Mouse (Mus musculus) stomach, postnatal 0 days (tissue): ENCODE measurements around the gene Atl3. TPM values are rescaled to one million over a fixed set of nuclear protein-coding genes. Genes with fewer than 3 reads are reported as not detected.

ENCODE experiments used
- ATAC-seq: fragments of 200-750 bp; cut with Nextera tagmentation; 2 replicates; pipeline ENCODE4 v1.8.0; 2017; ENCODE audit not compliant: low FRiP score, low TSS enrichment
- DNase-seq: peaks from one replicate; pipeline ENCODE4 v3.0.0-alpha.2; 2016; ENCODE audit warnings: low spot score
- H3K27ac ChIP-seq: fragments of 300-500 bp; sonication (generic); replicated peaks from 2 replicates; pipeline ENCODE4 v1.5.1; 2014; ENCODE audit warnings: mild to moderate bottlenecking, control low read depth
- H3K27me3 ChIP-seq: fragments of 300-500 bp; sonication (generic); 2 replicates; pipeline ENCODE4 v1.6.1; 2014; ENCODE audit warnings: low read length; ENCODE audit not compliant: control insufficient read depth, insufficient read depth
- H3K36me3 ChIP-seq: fragments of 300-500 bp; sonication (generic); 2 replicates; pipeline ENCODE4 v1.6.1; 2014; ENCODE audit warnings: low read length, mixed read lengths; ENCODE audit not compliant: control insufficient read depth, insufficient read depth
- H3K4me1 ChIP-seq: fragments of 300-500 bp; sonication (generic); replicated peaks from 2 replicates; pipeline ENCODE4 v1.6.1; 2014; ENCODE audit warnings: antibody characterized with exemption; ENCODE audit not compliant: control insufficient read depth, insufficient read depth
- H3K4me2 ChIP-seq: fragments of 300-500 bp; sonication (generic); replicated peaks from 2 replicates; pipeline ENCODE4 v1.6.1; 2014; ENCODE audit warnings: low read depth, mild to moderate bottlenecking, control low read depth, moderate library complexity
- H3K4me3 ChIP-seq: fragments of 300-500 bp; sonication (generic); 2 replicates; pipeline ENCODE4 v1.5.1; 2014; ENCODE audit warnings: low read depth, low read length, control low read depth
- H3K9ac ChIP-seq: fragments of 300-500 bp; sonication (generic); 2 replicates; pipeline ENCODE4 v1.6.1; 2014; ENCODE audit warnings: mild to moderate bottlenecking, low read length, control low read depth, mixed read lengths
- H3K9me3 ChIP-seq: fragments of 300-500 bp; sonication (generic); 2 replicates; pipeline ENCODE4 v1.6.1; 2016; ENCODE audit warnings: low read length; ENCODE audit not compliant: control insufficient read depth
- CTCF ChIP-seq: IDR thresholded peaks from 2 replicates; pipeline ENCODE4 v1.5.1; 2016; ENCODE audit warnings: antibody characterized with exemption, low read depth, mild to moderate bottlenecking, moderate library complexity
- EP300 ChIP-seq: optimal IDR thresholded peaks from 2 replicates; pipeline ENCODE3; 2016; ENCODE audit warnings: antibody characterized with exemption
- WGBS: fragments of 180-500 bp; shearing (Covaris S2); extraction: QIAGEN DNeasy Blood & Tissue Kit; methylation state at CpG from one replicate; pipeline ENCODE4 v1.1.7; 2014; 5-methylcytosine and 5-hydroxymethylcytosine counted together
- polyA plus RNA-seq: library from polyadenylated mRNA; unstranded; fragments of >200 nt; fragmentation: Nextera tagmentation; extraction: Ambion mirVana; gene quantifications from 2 replicates; pipeline ENCODE4 v1.2.1, GENCODE M21; 2015

Atl3 gene
- polyA plus RNA-seq, 1 experiment from 2014 or later = 17.7 TPM

- no peak overlapping the region for H3K4me3 ChIP-seq
- no peaks in the 10 kb centered on the region for H3K27me3 ChIP-seq
- no peak for ATAC-seq
- H3K4me2 ChIP-seq = no peak overlapping the region
- H3K9ac ChIP-seq = no peak overlapping the region
- no peaks in the 10 kb centered on the region for H3K9me3 ChIP-seq
- DNase-seq = no peak
- no peaks in the 10 kb centered on the region for H3K4me1 ChIP-seq
- H3K36me3 ChIP-seq = no peaks in the 10 kb centered on the region
- no peak overlapping the region for H3K27ac ChIP-seq
- no peak for TF ChIP-seq CTCF
- no peak for TF ChIP-seq EP300
These were observed 25.9 kb upstream of the Atl3 start for GRCm38 (mm10) chr19:7467915-7468314.

GRCm38 (mm10) chr19:7470643-7471042, 23.2 kb upstream of the Atl3 start:
- Histone ChIP-seq H3K27ac (no peak overlapping the region), H3K4me3 (no peak overlapping the region), H3K9me3 (no peaks in the 10 kb centered on the region), H3K4me2 (no peak overlapping the region), H3K4me1 (no peaks in the 10 kb centered on the region), H3K27me3 (no peaks in the 10 kb centered on the region), H3K9ac (no peak overlapping the region), H3K36me3 (no peaks in the 10 kb centered on the region)
- no peak for DNase-seq
- no peak for TF ChIP-seq CTCF
- TF ChIP-seq EP300 = no peak
- 64% methylated on average over 2 of the region's 2 CpGs for WGBS
- no peak for ATAC-seq

GRCm38 (mm10) chr19:7479751-7480248, 14.0 kb upstream of the Atl3 start:
- DNase-seq (no peak), ATAC-seq (no peak)
- Histone ChIP-seq H3K27ac (no peak overlapping the region), H3K36me3 (no peaks in the 10 kb centered on the region), H3K4me1 (no peaks in the 10 kb centered on the region), H3K4me2 (no peak overlapping the region), H3K9ac (no peak overlapping the region), H3K27me3 (no peaks in the 10 kb centered on the region), H3K9me3 (no peaks in the 10 kb centered on the region), H3K4me3 (no peak overlapping the region)
- TF ChIP-seq EP300 (no peak), CTCF (no peak)
- WGBS = 95% methylated on average over 3 of the region's 3 CpGs

- H3K4me3 ChIP-seq = peak overlapping the region; percentile 95
- no peaks in the 10 kb centered on the region for H3K9me3 ChIP-seq
- 6% methylated on average over 12 of the region's 12 CpGs for WGBS
- no peaks in the 10 kb centered on the region for H3K36me3 ChIP-seq
- H3K4me1 ChIP-seq = no peaks in the 10 kb centered on the region
- no peak for TF ChIP-seq EP300
- TF ChIP-seq CTCF = no peak
- H3K4me2 ChIP-seq = peak overlapping the region; percentile 90
- H3K9ac ChIP-seq = peak overlapping the region; percentile 98
- no peaks in the 10 kb centered on the region for H3K27me3 ChIP-seq
- peak overlapping the region; percentile 20; the same call in 1 of the 2 replicates for H3K27ac ChIP-seq
- ATAC-seq = no peak
- DNase-seq = peak; percentile 23
These were observed 12.1 kb upstream of the Atl3 start for GRCm38 (mm10) chr19:7481541-7482265.

GRCm38 (mm10) chr19:7482266-7482598, 11.6 kb upstream of the Atl3 start:
- DNase-seq (no peak), ATAC-seq (no peak)
- 0% methylated on average over 7 of the region's 7 CpGs for WGBS
- Histone ChIP-seq H3K4me3 (peak overlapping the region; percentile 95), H3K36me3 (no peaks in the 10 kb centered on the region), H3K9ac (peak overlapping the region; percentile 98), H3K9me3 (no peaks in the 10 kb centered on the region), H3K27ac (peak overlapping the region; percentile 99), H3K27me3 (no peaks in the 10 kb centered on the region), H3K4me1 (no peaks in the 10 kb centered on the region), H3K4me2 (peak overlapping the region; percentile 90)
- no peak for TF ChIP-seq EP300
- TF ChIP-seq CTCF = no peak

- Histone ChIP-seq H3K4me2 (peak within 1 kb of the TSS; percentile 90), H3K4me3 (peak within 1 kb of the TSS; percentile 95), H3K4me1 (no peaks in the 10 kb centered on the region), H3K9me3 (no peaks in the 10 kb centered on the region), H3K36me3 (no peaks in the 10 kb centered on the region), H3K27me3 (no peaks in the 10 kb centered on the region), H3K27ac (peak within 1 kb of the TSS; percentile 99), H3K9ac (peak within 1 kb of the TSS; percentile 98)
- ATAC-seq (peak; percentile 95), DNase-seq (peak; percentile 98)
- 1% methylated on average over 75 of the region's 80 CpGs for WGBS
- TF ChIP-seq CTCF (no peak), EP300 (no peak)
These were observed 11.0 kb upstream of the Atl3 start, which contains the start of gene Rtn3 for GRCm38 (mm10) chr19:7482599-7483511. TSS of gene Rtn3 (minus strand) at chr19:7483281.
